Mouse (Mus musculus) layer of hippocampus, adult 2 months (tissue): Measurements from ENCODE around the gene Paqr7. TPM values are rescaled to one million over a fixed set of nuclear protein-coding genes. Genes with fewer than 3 reads are reported as not detected.
A peak's percentile ranks its signal among the peaks of the same experiment; 100 is the strongest.

Source experiments
- DNase-seq, 2 experiments: peaks; one replicate each; pipeline ENCODE4 v3.0.0; 2022; ENCODE audit warnings: low spot score in 2 of 2
- H3K27ac ChIP-seq: fragments of 200-600 bp; 2 replicates; pipeline ENCODE4 v1.8.1; 2022
- H3K4me3 ChIP-seq: fragments of 200-600 bp; 2 replicates; pipeline ENCODE4 v1.8.1; 2022; ENCODE audit warnings: mild to moderate bottlenecking
- CTCF ChIP-seq: fragments of 200-600 bp; conservative IDR thresholded peaks from 2 replicates; pipeline ENCODE4 v1.8.1; 2022; ENCODE audit warnings: antibody characterized with exemption, mild to moderate bottlenecking, moderate library complexity
- long read RNA-seq, 2 experiments: library from polyadenylated mRNA; stranded (forward); transcript quantifications; one replicate each; pipeline ENCODE4 v2.0.0; 2021; ENCODE audit warnings: borderline mapping rate in 2 of 2
- total RNA-seq, 2 experiments: library from RNA; stranded (reverse); gene quantifications; 2 replicates each; pipeline ENCODE4 v1.2.3; 2021

The Paqr7 gene
- 10 to 100 TPM; 60.2 to 64.7 TPM for total RNA-seq
- long read RNA-seq, experiment 1, transcript Paqr7-201 (2 exons, 2,351 nt): major isoform, 21 of 62 reads
- long read RNA-seq, experiment 1, partial matches to known transcripts: 1 of 62 reads
- long read RNA-seq, experiment 1, other reads (novel, unspliced or antisense): 36 of 62 reads
- long read RNA-seq, experiment 2, transcript Paqr7-201 (2 exons, 2,351 nt): major isoform, 23 of 93 reads
- long read RNA-seq, experiment 2, transcript Paqr7-205 (3 exons, 890 nt): minor isoform, 20 of 93 reads
- long read RNA-seq, experiment 2, partial matches to known transcripts: 49 of 93 reads
- long read RNA-seq, experiment 2, other reads (novel, unspliced or antisense): 0 of 93 reads

- DNase-seq: peak; percentile 71 to 80
- TF ChIP-seq CTCF: peak; percentile 34
- peak within 1 kb of the TSS; percentile 80 for H3K4me3 ChIP-seq
- H3K27ac ChIP-seq: peak within 1 kb of the TSS; percentile 98
Measured at GRCm38 (mm10) chr4:134496595-134497210, at the start of gene Paqr7. Gene Paqr7 (plus strand): TSS chr4:134496697.

- no peak for TF ChIP-seq CTCF
- Histone ChIP-seq H3K4me3 (no peak overlapping the region), H3K27ac (no peak overlapping the region; the same call in 1 of the 2 replicates)
- DNase-seq: no peak
Measured at GRCm38 (mm10) chr4:134447966-134448365, 48.5 kb upstream of the Paqr7 start.

GRCm38 (mm10) chr4:134449595-134450391 is 46.7 kb upstream of the Paqr7 start:
- no peak for TF ChIP-seq CTCF
- no peak overlapping the region for H3K4me3 ChIP-seq
- DNase-seq: no peak
- peak overlapping the region; percentile 94 for H3K27ac ChIP-seq

- Histone ChIP-seq H3K4me3 (peak overlapping the region; percentile 5; the same call in 1 of the 2 replicates), H3K27ac (peak overlapping the region; percentile 94)
- TF ChIP-seq CTCF: no peak
- DNase-seq: no peak
Measured at GRCm38 (mm10) chr4:134450392-134451195, 45.9 kb upstream of the Paqr7 start.

- TF ChIP-seq CTCF: no peak
- Histone ChIP-seq H3K27ac (peak overlapping the region; percentile 94), H3K4me3 (peak overlapping the region; percentile 5; the same call in 1 of the 2 replicates)
- no peak for DNase-seq
Measured at GRCm38 (mm10) chr4:134451484-134451883, 45.0 kb upstream of the Paqr7 start.

- no peak for TF ChIP-seq CTCF
- H3K27ac ChIP-seq: peak overlapping the region; percentile 94
- H3K4me3 ChIP-seq: peak overlapping the region; percentile 47
- no peak for DNase-seq
Measured at GRCm38 (mm10) chr4:134453619-134454400, 42.7 kb upstream of the Paqr7 start.

- no peak for TF ChIP-seq CTCF
- peak overlapping the region; percentile 94 for H3K27ac ChIP-seq
- no peak for DNase-seq
- no peak overlapping the region for H3K4me3 ChIP-seq
Measured at GRCm38 (mm10) chr4:134455310-134455709, 41.2 kb upstream of the Paqr7 start.

GRCm38 (mm10) chr4:134457130-134457825 is 39.2 kb upstream of the Paqr7 start:
- TF ChIP-seq CTCF: no peak
- no peak for DNase-seq
- Histone ChIP-seq H3K4me3 (no peak overlapping the region), H3K27ac (no peak overlapping the region)

- Histone ChIP-seq H3K4me3 (no peak overlapping the region), H3K27ac (no peak overlapping the region)
- TF ChIP-seq CTCF: no peak
- no peak for DNase-seq
Measured at GRCm38 (mm10) chr4:134458856-134459255, 37.6 kb upstream of the Paqr7 start.

GRCm38 (mm10) chr4:134460277-134460676 is 36.2 kb upstream of the Paqr7 start:
- TF ChIP-seq CTCF: no peak
- Histone ChIP-seq H3K4me3 (no peak overlapping the region), H3K27ac (no peak overlapping the region)
- DNase-seq: no peak

GRCm38 (mm10) chr4:134461252-134461651 is 35.2 kb upstream of the Paqr7 start:
- Histone ChIP-seq H3K4me3 (no peak overlapping the region), H3K27ac (no peak overlapping the region)
- TF ChIP-seq CTCF: no peak
- DNase-seq: no peak
